ENCODE assay signal across 30 mouse cellular contexts in the genomic region with DNA sequence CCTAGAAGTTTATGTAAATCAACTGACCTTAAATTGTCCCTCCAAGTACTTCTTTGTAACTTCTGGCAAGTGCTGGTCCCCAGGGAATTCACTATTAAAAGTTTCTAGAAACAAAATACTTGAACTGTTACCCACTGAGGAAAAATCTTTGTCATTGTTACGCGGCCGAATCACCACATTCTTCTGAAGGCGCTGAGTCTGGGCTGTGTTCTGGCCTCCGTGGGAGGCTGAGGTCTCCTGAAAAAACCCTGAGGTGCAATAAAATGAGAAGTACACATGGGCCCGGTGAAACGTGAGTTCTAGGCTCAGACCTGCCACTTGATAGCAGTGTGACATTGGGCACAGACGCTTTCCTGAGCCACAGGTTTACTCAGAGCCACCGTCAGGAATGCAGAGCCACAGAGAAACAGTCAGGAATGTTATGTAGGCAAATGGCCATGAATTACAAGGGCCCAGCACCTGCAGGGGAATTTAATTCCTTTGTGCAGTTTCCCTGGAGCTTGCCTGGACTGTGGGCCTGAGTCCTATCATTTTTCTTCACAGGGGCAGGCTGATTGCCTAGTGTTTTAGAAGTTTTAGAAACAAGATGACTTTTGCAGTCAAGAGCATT.
DNase-seq lines count a peak whose midpoint lies in the region; ATAC-seq and TF ChIP-seq lines count a peak whose summit lies in the region.
"Had no signal": no experiment of that assay in that cellular context is flagged by ENCODE, and none has a peak within 500 bp of the region (broad histone marks: within the 10 kb centered on the region; RNA-seq: fewer than 3 reads in every experiment).

No protein-coding gene starts in this region.

- no peak for TF ChIP-seq POLR2A in heart, adult 2 months (IDR thresholded peaks at IDR 0.05; ENCODE audit: insufficient read depth, low read depth, low read length)

- no peaks in the 10 kb centered on the region for H3K79me2 ChIP-seq in heart, adult 2 months (replicated peaks; ENCODE audit: control insufficient read depth, insufficient read depth, low read length)

- no peak for TF ChIP-seq EP300 in heart, adult 2 months (IDR thresholded peaks at IDR 0.05; ENCODE audit: insufficient read depth, low read depth, low read length)

- in situ Hi-C loops in ES-E14 (cut with MboI; ENCODE audit: low sequenced_read_pairs in 2 of 2, unreplicated experiment in 2 of 2), result no loop called here

- 43% methylated on average over 9 of the region's 9 CpGs for WGBS in heart, adult 2 months
- 69% methylated on average over 9 of the region's 9 CpGs for WGBS in heart, embryonic 10.5 days
- 68% methylated on average over 9 of the region's 9 CpGs for WGBS in intestine, postnatal 0 days

- no peaks in the 10 kb centered on the region for H3K4me1 ChIP-seq in heart, adult 2 months (ENCODE audit: control insufficient read depth, insufficient read depth, low read length)
- H3K4me1 ChIP-seq in heart, embryonic 10.5 days, result no peaks in the 10 kb centered on the region; the same call in 1 of the 2 replicates
- no peaks in the 10 kb centered on the region for H3K4me1 ChIP-seq in ES-E14 (ENCODE audit: control insufficient read depth in 2 of 2, insufficient read depth in 2 of 2, low read length in 2 of 2, poor library complexity in 1 of 2)
- H3K4me1 ChIP-seq in intestine, postnatal 0 days (replicated peaks; ENCODE audit: control insufficient read depth, insufficient read depth, low read length), result no peaks in the 10 kb centered on the region
- H3K4me1 ChIP-seq: forebrain, embryonic 15.5 days; hindbrain, embryonic 15.5 days; liver, embryonic 12.5 days; megakaryocyte, embryonic 14.5 days; midbrain, embryonic 15.5 days had no signal

- no peak overlapping the region for H3K4me3 ChIP-seq in heart, adult 2 months
- H3K4me3 ChIP-seq in heart, embryonic 10.5 days, result no peak overlapping the region
- H3K4me3 ChIP-seq in ES-E14 (ENCODE audit: insufficient read depth in 1 of 2, low read depth in 1 of 2, low read length in 2 of 2, poor library complexity in 1 of 2, severe bottlenecking in 1 of 2), result no peak overlapping the region
- no peak overlapping the region for H3K4me3 ChIP-seq in intestine, postnatal 0 days (ENCODE audit: low read depth, low read length)
- H3K4me3 ChIP-seq: forebrain, embryonic 15.5 days; hindbrain, embryonic 10.5 days; hindbrain, embryonic 15.5 days; layer of hippocampus, adult 2 months; left cerebral cortex, adult 2 months; liver, embryonic 12.5 days; megakaryocyte, embryonic 14.5 days; midbrain, embryonic 15.5 days; neural tube, embryonic 15.5 days had no signal

- no peak overlapping the region for H3K4me2 ChIP-seq in intestine, postnatal 0 days (replicated peaks; ENCODE audit: low read depth)
- H3K4me2 ChIP-seq: forebrain, embryonic 15.5 days; heart, embryonic 11.5 days; hindbrain, embryonic 15.5 days; liver, embryonic 12.5 days; midbrain, embryonic 15.5 days; neural tube, embryonic 15.5 days had no signal

- H3K36me3 ChIP-seq in heart, adult 2 months (ENCODE audit: control insufficient read depth, insufficient read depth, low read length), result no peaks in the 10 kb centered on the region
- H3K36me3 ChIP-seq in heart, embryonic 10.5 days, result no peaks in the 10 kb centered on the region
- no peaks in the 10 kb centered on the region for H3K36me3 ChIP-seq in ES-E14 (ENCODE audit: control insufficient read depth, insufficient read depth, low read length, poor library complexity, severe bottlenecking)
- H3K36me3 ChIP-seq in intestine, postnatal 0 days (ENCODE audit: control insufficient read depth, insufficient read depth), result no peaks in the 10 kb centered on the region
- H3K36me3 ChIP-seq: forebrain, embryonic 15.5 days; hindbrain, embryonic 10.5 days; hindbrain, embryonic 15.5 days; liver, embryonic 12.5 days; midbrain, embryonic 15.5 days; neural tube, embryonic 15.5 days had no signal

- no peak overlapping the region for H3K9ac ChIP-seq in heart, adult 2 months (ENCODE audit: low read depth, low read length)
- no peak overlapping the region for H3K9ac ChIP-seq in ES-E14 (ENCODE audit: insufficient read depth, low read depth, low read length, poor library complexity, severe bottlenecking)
- H3K9ac ChIP-seq in intestine, postnatal 0 days (ENCODE audit: low read depth, low read length), result no peak overlapping the region
- H3K9ac ChIP-seq: forebrain, embryonic 15.5 days; hindbrain, embryonic 15.5 days; liver, embryonic 12.5 days; liver, postnatal 0 days; midbrain, embryonic 15.5 days; neural tube, embryonic 15.5 days had no signal

- H3K27ac ChIP-seq in heart, adult 2 months, result peak overlapping the region; percentile 34; the same call in 1 of the 2 replicates
- no peak overlapping the region for H3K27ac ChIP-seq in heart, embryonic 10.5 days
- H3K27ac ChIP-seq in ES-E14 (ENCODE audit: insufficient read depth, low read depth, low read length, poor library complexity, severe bottlenecking), result no peak overlapping the region
- no peak overlapping the region for H3K27ac ChIP-seq in intestine, postnatal 0 days (ENCODE audit: low read depth, low read length)
- H3K27ac ChIP-seq: forebrain, embryonic 15.5 days; hindbrain, embryonic 10.5 days; hindbrain, embryonic 15.5 days; layer of hippocampus, adult 2 months; left cerebral cortex, adult 2 months; liver, embryonic 12.5 days; midbrain, embryonic 15.5 days; neural tube, embryonic 15.5 days had no signal

- H3K9me3 ChIP-seq in heart, embryonic 10.5 days, result no peaks in the 10 kb centered on the region
- no peaks in the 10 kb centered on the region for H3K9me3 ChIP-seq in ES-E14 (ENCODE audit: control insufficient read depth, insufficient read depth, low read depth, low read length)
- H3K9me3 ChIP-seq in intestine, postnatal 0 days (ENCODE audit: control insufficient read depth), result no peaks in the 10 kb centered on the region
- H3K9me3 ChIP-seq: forebrain, embryonic 15.5 days; hindbrain, embryonic 10.5 days; hindbrain, embryonic 15.5 days; liver, embryonic 12.5 days; megakaryocyte, embryonic 14.5 days; midbrain, embryonic 15.5 days; neural tube, embryonic 15.5 days had no signal

- intact Hi-C loops in heart, adult 2 months (cut with DNase I), result loop anchor here (5.0 kb wide), 1 partner anchor 34 kb away; no protein-coding TSS in a partner anchor

- peak; percentile 23 for DNase-seq in adrenal gland, postnatal 10 days
- DNase-seq in adrenal gland, adult (ENCODE audit: inconsistent age in 2 of 2, low spot score in 1 of 2), result no peak
- peak in 1 of 2 experiments; percentile 11 for DNase-seq in heart, adult 2 months
- no peak for DNase-seq in heart, embryonic 10.5 days (ENCODE audit: low spot score)
- DNase-seq in ES-E14 (ENCODE audit: low read depth, low spot score) (peak; percentile 9), ZHBTc4 (ENCODE audit: low read depth, low spot score) (peak; percentile 69)
- DNase-seq in urinary bladder, postnatal 25 days (ENCODE audit: low spot score), result no peak
- DNase-seq: cerebellum, adult 11 months; cerebellum, adult 9-10 months; cerebellum, postnatal 36 days; gastrocnemius, postnatal 10 days; kidney, adult 2 months; kidney, postnatal 36 days; liver, postnatal 0 days; lung, postnatal 4 days; retina, postnatal 1 day; right cerebral cortex, postnatal 14 days; thymus, postnatal 14 days had no signal

- no peaks in the 10 kb centered on the region for H3K27me3 ChIP-seq in heart, adult 2 months (ENCODE audit: control insufficient read depth, insufficient read depth, low read length)
- no peaks in the 10 kb centered on the region for H3K27me3 ChIP-seq in heart, embryonic 10.5 days (ENCODE audit: insufficient read depth, poor library complexity, severe bottlenecking)
- H3K27me3 ChIP-seq in intestine, postnatal 0 days (replicated peaks; ENCODE audit: control insufficient read depth, insufficient read depth, low read length), result no peaks in the 10 kb centered on the region
- H3K27me3 ChIP-seq: forebrain, embryonic 15.5 days; hindbrain, embryonic 15.5 days; liver, embryonic 12.5 days; megakaryocyte, embryonic 14.5 days; neural tube, embryonic 15.5 days had no signal

- TF ChIP-seq CTCF in heart, adult 2 months (IDR thresholded peaks at IDR 0.05), result no peak
- TF ChIP-seq CTCF in intestine, postnatal 0 days (IDR thresholded peaks at IDR 0.05; ENCODE audit: low read depth), result no peak

- no peak for ATAC-seq in intestine, postnatal 0 days
- ATAC-seq: forebrain, embryonic 15.5 days; inflammation-experienced regulatory T-cells, adult 6 months; liver, embryonic 12.5 days; liver, postnatal 0 days; midbrain, embryonic 15.5 days had no signal

TF ChIP-seq in ES-E14, 5 proteins besides CTCF, POLR2A, EP300 and RAD21:
- TF ChIP-seq MAFK (IDR thresholded peaks at IDR 0.05; ENCODE audit: insufficient read depth, low read depth, low read length) (no peak), CHD2 (IDR thresholded peaks at IDR 0.05; ENCODE audit: low read depth, low read length) (no peak), HCFC1 (IDR thresholded peaks at IDR 0.05; ENCODE audit: borderline replicate concordance, insufficient read depth, low read length) (no peak)

Comparison
In these comparisons a context has a peak if more than half of its experiments do, and no peak if none do; other contexts are left out.
1. DNase-seq: peak in adrenal gland, postnatal 10 days (single experiment), ES-E14 (single experiment) and ZHBTc4 (single experiment); none in adrenal gland, adult (0 of 2), heart, embryonic 10.5 days (single experiment) and urinary bladder, postnatal 25 days (single experiment).